Mouse (Mus musculus) C2C12 (cell line): ENCODE data around the gene Cnot8.

Source experiments
- CTCF ChIP-seq: IDR thresholded peaks from one replicate; pipeline ENCODE4 v1.5.1; 2011; ENCODE audit not compliant: control insufficient read depth, insufficient read depth, insufficient read length
- MYOG ChIP-seq: IDR thresholded peaks from one replicate; pipeline ENCODE4 v1.6.1; 2011; ENCODE audit not compliant: control insufficient read depth, insufficient read length; ENCODE audit errors: extremely low read depth

- TF ChIP-seq MYOG (no peak), CTCF (no peak)
These were observed 17.4 kb downstream of the Cnot8 start for GRCm38 (mm10) chr11:58121351-58121750.
